Mouse (Mus musculus): ENCODE measurements around the gene Wdr26. TPM values are rescaled to one million over a fixed set of nuclear protein-coding genes. Genes with fewer than 3 reads are reported as not detected.

Gene Wdr26
- polyA plus RNA-seq (2012) = 12.7 and 17.8 TPM in 2 replicates

DNA sequence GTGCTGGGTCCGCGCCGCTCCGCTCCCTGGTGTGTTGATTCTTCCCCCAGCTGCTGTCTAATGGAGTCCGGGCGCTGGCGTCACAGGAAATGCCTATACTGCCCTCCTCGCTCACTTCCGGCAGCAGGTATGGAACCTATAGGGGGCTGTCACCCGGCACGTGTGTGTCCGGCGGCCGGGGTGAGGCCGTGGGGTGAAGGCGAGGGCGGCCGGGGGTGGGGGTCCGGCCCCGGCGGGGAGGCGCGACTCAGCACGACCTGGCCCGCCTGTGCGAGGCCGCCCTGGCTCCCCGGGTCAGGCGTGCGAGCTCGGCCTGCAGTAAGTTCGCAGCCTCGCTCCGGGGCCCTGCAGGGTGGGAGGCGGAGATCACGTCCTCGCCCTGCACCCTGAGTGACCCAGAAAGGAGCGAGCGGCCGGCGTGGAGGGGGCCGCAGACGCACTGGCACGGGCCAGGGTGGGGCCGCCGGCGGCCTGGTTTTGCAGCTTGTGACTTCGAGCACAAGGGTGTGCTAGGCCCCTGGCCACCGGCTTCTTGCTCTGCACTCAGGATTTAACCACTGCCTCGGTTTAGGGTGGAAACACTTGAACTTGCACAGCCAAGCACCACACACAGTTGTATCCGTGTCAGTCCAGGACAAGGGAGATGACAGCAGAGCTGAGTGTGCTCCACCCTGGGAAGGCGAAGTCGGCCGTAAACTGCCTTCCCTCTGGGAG lies at the start of gene Wdr26:
Gene Wdr26, minus strand, starts transcription at position 82 of the 714 bp plus-strand sequence.
- Histone ChIP-seq H3K9me3 (ENCODE audit: control insufficient read depth, low read length) (no peaks in the 10 kb centered on the region), H3K27me3 (ENCODE audit: control insufficient read depth) (no peaks in the 10 kb centered on the region), H3K4me3 (replicated peaks) (peak within 1 kb of the TSS; percentile 100), H3K4me1 (ENCODE audit: control insufficient read depth) (peaks cover 67% of the 10 kb centered on the region), H3K36me3 (ENCODE audit: control insufficient read depth) (peaks cover 83% of the 10 kb centered on the region)
- TF ChIP-seq GATA1 (IDR thresholded peaks at IDR 0.05; ENCODE audit: low read length) = no peak
- no peak for TF ChIP-seq TAL1 (IDR thresholded peaks at IDR 0.05; ENCODE audit: low read length)

DNA sequence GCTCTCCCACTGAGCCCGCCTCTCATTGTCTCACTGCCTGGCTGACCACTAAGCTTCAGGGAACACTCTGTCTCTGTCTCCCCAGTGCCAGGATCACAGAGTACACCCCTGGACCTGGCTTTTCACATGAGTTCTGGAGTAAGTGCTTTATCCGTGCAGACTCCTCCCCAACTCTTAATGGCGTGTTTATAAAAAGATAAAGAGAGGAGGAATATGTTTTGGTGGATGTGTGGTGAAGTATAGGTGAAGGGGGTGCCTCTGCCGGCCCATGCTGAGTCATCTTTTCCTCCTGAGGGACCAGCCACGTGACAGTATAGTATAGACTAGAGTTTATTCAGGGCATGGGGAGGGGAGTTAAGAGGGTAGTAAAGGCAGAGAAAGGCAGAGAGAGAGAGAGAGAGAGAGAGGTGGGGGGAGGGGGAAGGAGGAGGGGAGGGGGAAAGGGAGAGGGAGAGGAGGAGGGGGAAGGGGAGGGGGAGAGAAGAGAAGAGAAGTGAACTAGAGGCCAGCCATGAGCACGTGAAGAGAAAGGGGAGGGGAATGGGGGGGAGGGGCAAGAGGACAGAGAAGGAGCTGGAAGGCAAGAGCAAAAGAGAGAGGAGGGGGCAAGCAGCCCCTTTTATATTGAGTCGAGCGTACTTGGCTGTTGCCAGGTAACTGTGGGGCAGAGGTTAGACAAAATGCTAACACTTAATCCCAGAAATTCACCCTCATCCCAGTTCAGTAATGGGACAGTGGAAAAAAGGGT lies 49.3 kb upstream of the Wdr26 start:
- TF ChIP-seq GATA1 (IDR thresholded peaks at IDR 0.05; ENCODE audit: low read length) = no peak
- TF ChIP-seq TAL1 (IDR thresholded peaks at IDR 0.05; ENCODE audit: low read length) = no peak
- no peaks in the 10 kb centered on the region for H3K27me3 ChIP-seq (ENCODE audit: control insufficient read depth)
- H3K4me3 ChIP-seq (replicated peaks) = peak overlapping the region; percentile 26
- peaks cover 71% of the 10 kb centered on the region for H3K4me1 ChIP-seq (ENCODE audit: control insufficient read depth)
- H3K9me3 ChIP-seq (ENCODE audit: control insufficient read depth, low read length) = no peaks in the 10 kb centered on the region
- peaks cover 19% of the 10 kb centered on the region for H3K36me3 ChIP-seq (ENCODE audit: control insufficient read depth)

DNA sequence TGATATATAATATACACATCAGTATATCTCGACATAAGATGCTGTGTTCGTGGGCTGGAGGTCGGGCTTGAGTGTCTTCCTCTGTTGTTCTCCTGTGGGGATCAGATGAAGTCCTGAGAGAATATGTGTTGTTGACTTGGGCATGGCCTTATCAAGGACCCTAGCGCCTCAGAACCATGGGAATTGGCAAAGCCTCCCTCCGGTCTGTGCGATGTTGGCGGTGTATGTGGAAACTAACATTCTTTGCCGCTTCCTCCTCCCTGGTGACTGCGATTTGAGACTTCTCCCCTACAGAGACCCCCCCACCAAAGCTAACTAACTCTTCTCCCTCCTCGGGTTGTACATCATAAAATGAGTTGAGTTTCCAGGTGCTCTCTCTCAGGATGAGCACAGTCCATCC lies 48.6 kb upstream of the Wdr26 start:
- Histone ChIP-seq H3K36me3 (ENCODE audit: control insufficient read depth) (peaks cover 23% of the 10 kb centered on the region), H3K9me3 (ENCODE audit: control insufficient read depth, low read length) (no peaks in the 10 kb centered on the region), H3K4me3 (replicated peaks) (peak overlapping the region; percentile 22), H3K4me1 (ENCODE audit: control insufficient read depth) (peaks cover 78% of the 10 kb centered on the region), H3K27me3 (ENCODE audit: control insufficient read depth) (no peaks in the 10 kb centered on the region)
- TF ChIP-seq GATA1 (IDR thresholded peaks at IDR 0.05; ENCODE audit: low read length) (no peak), TAL1 (IDR thresholded peaks at IDR 0.05; ENCODE audit: low read length) (no peak)

DNA sequence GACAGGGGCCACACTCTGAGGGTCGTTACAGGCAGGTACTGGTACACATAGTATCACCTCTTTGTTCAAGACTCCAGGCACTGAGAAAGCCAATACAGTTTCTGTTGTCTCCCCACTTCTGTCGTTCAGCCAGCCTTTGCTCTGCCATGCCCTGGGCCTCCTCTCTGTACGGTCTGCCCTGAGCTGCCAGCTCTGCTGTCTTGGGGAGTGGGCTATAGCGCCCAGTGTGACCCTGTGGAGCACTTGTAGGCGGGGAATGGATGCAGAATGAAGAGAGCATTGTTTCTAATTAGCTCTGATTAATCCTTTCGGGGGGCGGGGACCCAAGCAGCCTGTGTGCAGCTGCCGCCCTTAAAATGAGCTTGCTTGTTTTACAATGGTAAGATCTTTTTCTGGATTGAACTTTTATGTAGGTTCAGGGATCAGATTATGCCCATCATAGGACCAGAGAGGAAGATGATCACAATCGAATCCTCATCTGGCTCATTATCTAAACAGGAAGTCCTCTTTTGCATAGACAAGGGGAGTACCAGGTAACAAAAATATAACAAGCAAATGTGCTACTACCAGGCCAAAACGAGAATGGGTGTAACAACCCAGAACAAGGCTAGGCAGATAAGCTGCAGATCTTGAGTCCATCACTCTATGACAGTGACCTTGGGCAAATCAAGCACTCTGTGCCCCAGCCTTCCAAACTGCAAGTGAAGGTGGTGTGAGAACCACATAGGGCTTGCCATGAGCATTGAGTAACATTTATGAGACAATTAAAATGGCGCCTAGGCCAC lies 48.0 kb upstream of the Wdr26 start:
- Histone ChIP-seq H3K36me3 (ENCODE audit: control insufficient read depth) (peaks cover 28% of the 10 kb centered on the region), H3K27me3 (ENCODE audit: control insufficient read depth) (no peaks in the 10 kb centered on the region), H3K4me3 (replicated peaks) (no peak overlapping the region), H3K9me3 (ENCODE audit: control insufficient read depth, low read length) (no peaks in the 10 kb centered on the region), H3K4me1 (ENCODE audit: control insufficient read depth) (peaks cover 85% of the 10 kb centered on the region)
- TF ChIP-seq GATA1 (IDR thresholded peaks at IDR 0.05; ENCODE audit: low read length) (peak; percentile 40; the same call in 1 of the 2 replicates), TAL1 (IDR thresholded peaks at IDR 0.05; ENCODE audit: low read length) (no peak)

DNA sequence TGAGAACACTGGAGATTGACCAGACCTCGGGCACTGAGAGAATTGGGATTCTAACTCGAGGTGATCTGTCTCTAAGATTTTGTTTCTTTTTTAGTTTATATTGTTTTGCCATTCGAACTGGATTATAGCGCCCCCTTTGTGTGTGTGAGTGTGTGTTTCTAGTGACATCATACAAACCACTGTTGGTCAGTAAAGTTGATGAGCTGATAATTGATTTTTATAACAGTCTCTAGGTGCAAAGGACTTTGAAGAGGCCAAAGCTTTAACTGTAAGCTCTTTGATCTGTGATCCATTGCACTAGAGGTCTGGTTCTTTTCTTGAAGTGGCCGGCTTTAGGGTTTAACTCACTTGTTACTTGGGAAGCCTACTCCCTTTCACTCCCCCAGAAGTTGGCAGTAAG lies 47.3 kb upstream of the Wdr26 start:
- H3K27me3 ChIP-seq (ENCODE audit: control insufficient read depth) = no peaks in the 10 kb centered on the region
- H3K4me1 ChIP-seq (ENCODE audit: control insufficient read depth) = peaks cover 92% of the 10 kb centered on the region
- H3K9me3 ChIP-seq (ENCODE audit: control insufficient read depth, low read length) = no peaks in the 10 kb centered on the region
- H3K36me3 ChIP-seq (ENCODE audit: control insufficient read depth) = peaks cover 33% of the 10 kb centered on the region
- H3K4me3 ChIP-seq (replicated peaks) = no peak overlapping the region
- TF ChIP-seq GATA1 (IDR thresholded peaks at IDR 0.05; ENCODE audit: low read length) (no peak), TAL1 (IDR thresholded peaks at IDR 0.05; ENCODE audit: low read length) (no peak)

DNA sequence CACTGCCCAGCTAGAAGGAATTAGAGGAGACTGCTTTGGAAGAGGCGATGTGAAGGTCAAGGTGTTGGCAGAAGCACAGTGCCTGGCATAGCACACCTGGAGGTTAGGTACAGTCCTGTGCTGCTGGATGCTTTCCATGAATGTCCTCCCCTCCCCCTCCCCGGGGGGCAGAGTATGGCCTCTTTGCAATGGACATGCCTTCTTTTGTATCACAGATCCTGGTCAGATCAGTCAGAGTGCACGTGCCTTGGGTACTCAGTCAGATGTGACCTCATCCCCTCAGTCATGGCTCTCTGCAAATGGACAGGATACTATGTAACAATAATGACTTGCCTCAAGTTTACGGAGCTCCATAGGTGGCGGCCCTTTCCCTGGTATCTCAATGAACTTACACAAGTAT lies 46.8 kb upstream of the Wdr26 start:
- H3K9me3 ChIP-seq (ENCODE audit: control insufficient read depth, low read length) = no peaks in the 10 kb centered on the region
- H3K4me3 ChIP-seq (replicated peaks) = no peak overlapping the region
- no peak for TF ChIP-seq GATA1 (IDR thresholded peaks at IDR 0.05; ENCODE audit: low read length)
- TF ChIP-seq TAL1 (IDR thresholded peaks at IDR 0.05; ENCODE audit: low read length) = no peak
- H3K27me3 ChIP-seq (ENCODE audit: control insufficient read depth) = no peaks in the 10 kb centered on the region
- H3K36me3 ChIP-seq (ENCODE audit: control insufficient read depth) = peaks cover 36% of the 10 kb centered on the region
- H3K4me1 ChIP-seq (ENCODE audit: control insufficient read depth) = peaks cover 97% of the 10 kb centered on the region

DNA sequence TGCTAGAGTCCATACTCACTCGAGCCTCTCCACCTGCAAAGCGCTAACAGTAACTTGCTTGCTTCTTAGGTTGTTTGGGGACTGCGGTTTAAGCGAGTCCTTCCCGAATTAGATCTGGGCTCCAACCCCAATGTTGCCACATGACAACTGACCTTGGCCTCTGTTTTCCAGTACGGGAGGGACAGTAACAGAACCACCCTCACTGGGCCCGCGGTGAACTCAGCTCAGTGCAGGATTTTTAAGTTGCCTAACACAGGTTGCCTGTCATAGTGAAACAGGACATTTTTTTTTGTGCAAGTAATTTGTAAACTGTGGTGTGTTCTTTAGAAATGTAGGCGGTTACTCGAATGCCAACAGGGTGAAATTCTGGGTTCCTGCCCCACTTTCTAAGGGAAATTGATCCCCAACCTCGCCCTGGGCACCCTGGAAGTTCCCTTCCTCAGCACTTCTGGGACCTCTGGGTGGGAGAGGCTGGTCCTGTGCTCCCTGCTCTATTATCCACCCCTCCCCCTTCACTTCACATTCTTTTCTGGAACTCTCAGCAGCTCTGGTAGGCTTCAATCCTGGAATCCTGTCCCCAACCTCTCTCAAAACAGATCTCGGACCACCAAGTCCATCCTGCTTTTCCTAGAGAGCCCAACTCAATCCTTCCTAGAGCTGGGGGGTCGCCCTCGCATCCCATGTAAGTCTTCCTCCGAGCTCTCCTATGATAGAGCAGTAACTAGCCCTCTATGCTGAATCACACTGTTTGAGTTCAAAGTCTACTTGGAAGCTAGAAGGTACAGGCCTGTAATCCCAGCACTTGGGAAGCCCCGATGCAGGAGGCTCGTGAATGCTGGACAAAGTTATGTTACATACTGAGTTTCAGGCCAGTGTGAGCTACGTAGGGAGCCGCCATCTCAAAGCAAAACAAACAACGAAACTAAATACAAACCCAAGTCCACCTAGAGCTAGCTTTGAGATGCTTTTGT lies 46.1 kb upstream of the Wdr26 start:
- peak overlapping the region; percentile 66 for H3K4me3 ChIP-seq (replicated peaks)
- H3K4me1 ChIP-seq (ENCODE audit: control insufficient read depth) = peaks cover 98% of the 10 kb centered on the region
- H3K9me3 ChIP-seq (ENCODE audit: control insufficient read depth, low read length) = no peaks in the 10 kb centered on the region
- H3K36me3 ChIP-seq (ENCODE audit: control insufficient read depth) = peaks cover 38% of the 10 kb centered on the region
- TF ChIP-seq TAL1 (IDR thresholded peaks at IDR 0.05; ENCODE audit: low read length) (no peak), GATA1 (IDR thresholded peaks at IDR 0.05; ENCODE audit: low read length) (no peak)
- H3K27me3 ChIP-seq (ENCODE audit: control insufficient read depth) = no peaks in the 10 kb centered on the region
